Mouse (Mus musculus): ENCODE results near the gene Cish. TPM values are rescaled to one million over a fixed set of nuclear protein-coding genes. Genes with fewer than 3 reads are reported as not detected.

The Cish gene
- total and polyA plus RNA-seq, 3 experiments: 10.0 to 24.5 TPM; not detected in 1

DNA sequence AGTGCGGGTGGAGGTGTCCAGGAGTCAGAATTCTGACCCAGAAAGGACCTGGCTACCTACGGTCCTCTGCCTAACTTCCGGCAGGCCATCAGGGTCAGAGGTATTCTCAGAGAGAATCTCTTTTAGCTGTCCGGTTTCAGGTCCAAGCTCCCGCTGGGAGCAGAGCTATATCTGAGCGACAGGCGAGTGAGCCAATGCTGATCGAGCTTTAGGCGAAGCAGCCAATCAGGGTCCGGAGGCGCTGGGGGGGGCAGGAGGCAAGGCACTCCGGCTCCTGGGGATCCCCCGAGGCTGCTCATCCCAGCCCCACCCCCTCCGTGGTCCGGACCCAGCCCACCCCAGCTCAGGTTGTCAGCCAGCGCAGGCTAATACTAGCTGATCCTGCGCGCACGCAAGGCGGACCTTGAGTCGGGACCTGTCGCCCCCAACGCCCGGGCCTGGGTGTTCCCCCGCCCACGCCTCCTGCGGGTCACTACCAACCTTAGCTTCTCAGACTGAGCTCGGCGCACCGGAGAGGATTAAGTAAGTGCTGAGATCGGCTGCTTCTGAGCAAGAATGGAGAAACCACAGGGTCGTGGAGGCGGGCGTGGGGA lies 44.5 kb downstream of the Cish start, which contains the start of gene 6430571L13Rik:
Gene 6430571L13Rik (plus strand): TSS at position 336 of the 593 bp plus-strand sequence.
- Histone ChIP-seq H3K4me3 (ENCODE audit: control insufficient read depth in 1 of 2, insufficient read depth in 1 of 2, low read depth in 2 of 2, low read length in 2 of 2) (peak within 1 kb of the TSS; percentile 67 to 78), H3K79me2 (ENCODE audit: control insufficient read depth, insufficient read depth, low read length, poor library complexity) (peaks cover 4% of the 10 kb centered on the region; the same call in 1 of the 2 replicates), H3K9ac (ENCODE audit: control insufficient read depth, low read depth, low read length, poor library complexity, severe bottlenecking) (peak within 1 kb of the TSS; percentile 71), H3K27me3 (ENCODE audit: control insufficient read depth in 1 of 2, insufficient read depth in 2 of 2, low read length in 2 of 2) (no peaks in the 10 kb centered on the region; a peak in 1 of 4 replicates), H3K4me1 (ENCODE audit: control insufficient read depth in 1 of 2, insufficient read depth in 2 of 2, low read length in 2 of 2) (peaks cover 0 to 20% of the 10 kb centered on the region in 2 experiments; a peak in 2 of 4 replicates), H3K36me3 (ENCODE audit: control insufficient read depth in 1 of 2, insufficient read depth in 2 of 2, low read length in 2 of 2) (peaks cover 0 to 13% of the 10 kb centered on the region in 2 experiments; a peak in 2 of 4 replicates), H3K27ac (ENCODE audit: control insufficient read depth, low read depth, low read length) (no peak within 1 kb of the TSS), H3K9me3 (replicated peaks; ENCODE audit: insufficient read depth, low read length) (no peaks in the 10 kb centered on the region)
- DNase-seq (ENCODE audit: low read depth, low spot score): peak; percentile 96
- TF ChIP-seq MAX (IDR thresholded peaks at IDR 0.05; ENCODE audit: low read length) (no peak), ZNF384 (IDR thresholded peaks at IDR 0.05; ENCODE audit: low read depth, low read length) (no peak), GABPA (IDR thresholded peaks at IDR 0.05; ENCODE audit: low read depth, low read length) (no peak), KAT2A (conservative IDR thresholded peaks at IDR 0.05; ENCODE audit: low read depth, low read length) (no peak), UBTF (IDR thresholded peaks at IDR 0.05; ENCODE audit: borderline replicate concordance, insufficient read depth, low read depth, low read length) (no peak), CHD2 (IDR thresholded peaks at IDR 0.05; ENCODE audit: low read length) (peak; percentile 82), ELF1 (IDR thresholded peaks at IDR 0.05; ENCODE audit: low read depth, low read length) (no peak), USF2 (IDR thresholded peaks at IDR 0.05; ENCODE audit: borderline replicate concordance in 1 of 2, insufficient read depth in 1 of 2, low read depth in 1 of 2, low read length in 2 of 2) (no peak), NRF1 (IDR thresholded peaks at IDR 0.05; ENCODE audit: insufficient read depth, low read depth, low read length, poor library complexity, severe bottlenecking) (0 out of 2 replicates have a peak, but pooled peaks have one; percentile 45), TAL1 (IDR thresholded peaks at IDR 0.05; ENCODE audit: low read length) (no peak), ZMIZ1 (IDR thresholded peaks at IDR 0.05; ENCODE audit: low read depth, low read length) (no peak), NELFE (IDR thresholded peaks at IDR 0.05; ENCODE audit: low read depth, low read length) (0 out of 2 replicates have a peak, but pooled peaks have one; percentile 28), TCF12 (IDR thresholded peaks at IDR 0.05; ENCODE audit: low read depth, low read length) (no peak), SMC3 (IDR thresholded peaks at IDR 0.05; ENCODE audit: low read depth, low read length) (no peak), MAZ (IDR thresholded peaks at IDR 0.05; ENCODE audit: low read depth, low read length) (peak; percentile 90), SIN3A (IDR thresholded peaks at IDR 0.05; ENCODE audit: low read length) (peak; percentile 55), USF1 (IDR thresholded peaks at IDR 0.05; ENCODE audit: low read depth, low read length) (no peak), MYB (IDR thresholded peaks at IDR 0.05; ENCODE audit: low read depth, low read length) (no peak), BHLHE40 (IDR thresholded peaks at IDR 0.05; ENCODE audit: borderline replicate concordance, low read depth, low read length) (no peak), MAFK (IDR thresholded peaks at IDR 0.05; ENCODE audit: borderline replicate concordance, low read depth, low read length) (no peak), CHD1 (IDR thresholded peaks at IDR 0.05; ENCODE audit: low read depth, low read length) (no peak), EP300 (IDR thresholded peaks at IDR 0.05; ENCODE audit: low read depth in 1 of 2, low read length in 2 of 2) (no peak)
